Mouse (Mus musculus): ENCODE data around the gene Nuak2.
"Not testable (repeated sequence)": the region's sequence is repeated elsewhere in the genome, so short reads cannot be mapped to it uniquely, and the experiment has no call there.

Gene Nuak2

GRCm38 (mm10) chr1:132349049-132349448 is 33.1 kb downstream of the Nuak2 start:
- in situ Hi-C loops (cut with MboI, MseI): not testable (repeated sequence)

- in situ Hi-C loops (cut with MboI, MseI): not testable (repeated sequence)
Measured at GRCm38 (mm10) chr1:132349601-132350000, 33.7 kb downstream of the Nuak2 start.

- in situ Hi-C loops (cut with MboI, MseI): no loop called here
Measured at GRCm38 (mm10) chr1:132351058-132351457, 35.1 kb downstream of the Nuak2 start.

- in situ Hi-C loops (cut with MboI, MseI): no loop called here
Measured at GRCm38 (mm10) chr1:132353389-132353788, 37.5 kb downstream of the Nuak2 start.

- in situ Hi-C loops (cut with MboI, MseI): no loop called here
Measured at GRCm38 (mm10) chr1:132354234-132354633, 38.3 kb downstream of the Nuak2 start.

- in situ Hi-C loops (cut with MboI, MseI): loop anchor here (5.0 kb wide), 1 partner anchor 48 kb away; no protein-coding TSS in a partner anchor
Measured at GRCm38 (mm10) chr1:132355162-132355601, 39.3 kb downstream of the Nuak2 start.

GRCm38 (mm10) chr1:132355841-132356242 is 39.9 kb downstream of the Nuak2 start:
- in situ Hi-C loops (cut with MboI, MseI): loop anchor here (5.0 kb wide), 1 partner anchor 49 kb away; no protein-coding TSS in a partner anchor

GRCm38 (mm10) chr1:132356841-132357240 is 40.9 kb downstream of the Nuak2 start:
- in situ Hi-C loops (cut with MboI, MseI): loop anchor here (5.0 kb wide), 1 partner anchor 50 kb away; no protein-coding TSS in a partner anchor

- in situ Hi-C loops (cut with MboI, MseI): no loop called here
Measured at GRCm38 (mm10) chr1:132361959-132362358, 46.0 kb downstream of the Nuak2 start.

GRCm38 (mm10) chr1:132364388-132364787 is 48.5 kb downstream of the Nuak2 start:
- in situ Hi-C loops (cut with MboI, MseI): no loop called here

GRCm38 (mm10) chr1:132364896-132365557 is 49.1 kb downstream of the Nuak2 start:
- in situ Hi-C loops (cut with MboI, MseI): no loop called here

GRCm38 (mm10) chr1:132365645-132366044 is 49.7 kb downstream of the Nuak2 start:
- in situ Hi-C loops (cut with MboI, MseI): no loop called here

- in situ Hi-C loops (cut with MboI, MseI): no loop called here
Measured at GRCm38 (mm10) chr1:132366235-132366634, 50.3 kb downstream of the Nuak2 start.

- in situ Hi-C loops (cut with MboI, MseI): no loop called here
Measured at GRCm38 (mm10) chr1:132366937-132367336, 51.0 kb downstream of the Nuak2 start.

- in situ Hi-C loops (cut with MboI, MseI): no loop called here
Measured at GRCm38 (mm10) chr1:132367692-132368506, 52.0 kb downstream of the Nuak2 start.

GRCm38 (mm10) chr1:132370681-132371173 is 54.8 kb downstream of the Nuak2 start:
- in situ Hi-C loops (cut with MboI, MseI): no loop called here

- in situ Hi-C loops (cut with MboI, MseI): no loop called here
Measured at GRCm38 (mm10) chr1:132371298-132372081, 55.6 kb downstream of the Nuak2 start.

GRCm38 (mm10) chr1:132372354-132372753 is 56.4 kb downstream of the Nuak2 start:
- in situ Hi-C loops (cut with MboI, MseI): no loop called here

- in situ Hi-C loops (cut with MboI, MseI): no loop called here
Measured at GRCm38 (mm10) chr1:132372896-132373534, 57.1 kb downstream of the Nuak2 start.

GRCm38 (mm10) chr1:132374140-132374872 is 58.4 kb downstream of the Nuak2 start:
- in situ Hi-C loops (cut with MboI, MseI): no loop called here

GRCm38 (mm10) chr1:132374873-132375244 is 58.9 kb downstream of the Nuak2 start:
- in situ Hi-C loops (cut with MboI, MseI): no loop called here

Data from T-helper 2 cell (primary cell).